Mouse (Mus musculus) forelimb bud, embryonic 11.5 days (tissue): ENCODE measurements around the gene Dpysl5.
A peak's percentile ranks its signal among the peaks of the same experiment; 100 is the strongest.

Experiments used
- DNase-seq: peaks from one replicate; pipeline ENCODE4 v3.0.0-alpha.2; 2012; ENCODE audit warnings: low read depth, low spot score

Dpysl5 gene

GRCm38 (mm10) chr5:30822689-30823088 lies 111.3 kb downstream of the Dpysl5 start:
- DNase-seq, result no peak

DNA sequence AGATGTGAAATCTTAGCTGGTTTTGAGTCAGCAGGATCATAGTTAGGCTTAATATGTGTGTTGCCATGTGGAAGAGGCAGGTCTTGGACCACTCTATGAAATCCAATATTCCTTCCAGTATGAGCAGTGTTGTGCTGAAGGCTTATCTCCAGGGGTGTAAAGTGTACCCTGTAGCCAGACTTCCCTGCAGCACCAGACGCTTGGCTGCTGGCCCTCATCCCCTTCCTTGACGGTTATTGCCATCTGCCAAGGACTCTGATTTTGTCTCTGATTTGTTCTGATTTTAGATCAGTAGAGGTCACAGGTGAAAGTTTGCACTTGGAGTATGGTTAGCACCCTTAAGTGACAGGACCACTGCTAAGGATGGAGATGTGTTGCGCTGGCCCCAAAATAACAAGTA lies 111.7 kb downstream of the Dpysl5 start:
- DNase-seq, result no peak

DNA sequence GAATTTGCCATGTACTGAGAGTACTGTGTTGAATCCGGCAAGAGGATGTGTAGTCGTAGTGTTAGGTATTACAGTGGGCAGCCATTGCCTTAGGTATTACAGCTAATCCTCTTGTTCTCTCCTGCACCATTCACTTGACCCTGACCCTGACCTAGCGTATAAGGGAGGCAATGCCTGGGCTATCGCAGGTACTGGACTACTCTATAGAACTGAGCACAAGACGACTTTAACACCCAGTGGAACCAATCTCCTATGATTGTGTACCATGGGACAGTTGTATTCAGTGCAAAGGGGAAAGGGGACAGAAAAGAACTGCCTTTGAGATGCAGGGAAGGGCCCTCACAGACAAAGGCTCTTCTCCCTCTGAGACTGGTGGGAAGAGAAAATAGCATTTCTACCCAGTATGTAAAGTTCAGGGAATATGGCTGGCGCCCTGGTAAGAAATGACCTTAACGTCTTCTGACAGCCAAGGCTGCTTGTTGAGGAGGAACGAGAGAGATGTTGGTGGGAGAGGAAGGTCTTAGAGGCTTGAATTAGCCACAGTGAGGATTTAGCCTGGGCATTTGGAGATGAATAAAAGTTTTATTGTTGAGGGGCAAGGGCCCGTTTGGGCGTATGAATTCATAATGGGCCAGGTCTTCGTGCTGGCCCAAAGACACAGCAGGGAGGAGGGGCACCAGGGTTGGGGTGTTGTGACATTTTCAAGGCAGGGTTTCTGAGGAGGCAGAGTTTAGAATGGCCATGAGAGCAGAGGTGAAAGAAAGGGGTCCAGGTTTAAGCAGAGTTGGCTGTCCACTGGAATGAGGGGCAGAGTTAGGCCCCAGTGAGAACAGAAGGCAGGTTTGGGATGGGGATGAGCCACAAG lies 113.0 kb downstream of the Dpysl5 start:
- DNase-seq, result no peak

- DNase-seq, result no peak
These were observed 113.8 kb downstream of the Dpysl5 start for GRCm38 (mm10) chr5:30825166-30825565.

DNA sequence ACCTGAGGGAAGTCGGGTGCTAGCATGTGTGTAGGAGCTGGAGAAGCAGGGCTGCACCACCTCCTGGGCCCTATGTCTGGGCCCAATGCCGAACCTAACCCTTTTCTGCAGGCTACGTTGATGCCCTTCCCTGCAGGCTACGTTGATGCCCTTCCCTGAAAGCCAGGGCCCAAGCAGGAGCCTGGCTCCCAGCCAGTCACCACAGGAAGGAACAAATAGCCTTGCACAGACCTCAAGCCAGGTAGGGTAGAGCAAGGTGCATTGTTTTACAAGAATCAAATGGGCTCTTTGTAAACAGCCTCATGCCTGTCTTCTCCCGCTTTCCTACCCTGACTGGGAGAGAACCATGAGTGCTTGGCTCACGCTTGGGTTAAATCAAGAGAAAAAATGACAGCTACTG lies 114.5 kb downstream of the Dpysl5 start:
- no peak for DNase-seq

DNA sequence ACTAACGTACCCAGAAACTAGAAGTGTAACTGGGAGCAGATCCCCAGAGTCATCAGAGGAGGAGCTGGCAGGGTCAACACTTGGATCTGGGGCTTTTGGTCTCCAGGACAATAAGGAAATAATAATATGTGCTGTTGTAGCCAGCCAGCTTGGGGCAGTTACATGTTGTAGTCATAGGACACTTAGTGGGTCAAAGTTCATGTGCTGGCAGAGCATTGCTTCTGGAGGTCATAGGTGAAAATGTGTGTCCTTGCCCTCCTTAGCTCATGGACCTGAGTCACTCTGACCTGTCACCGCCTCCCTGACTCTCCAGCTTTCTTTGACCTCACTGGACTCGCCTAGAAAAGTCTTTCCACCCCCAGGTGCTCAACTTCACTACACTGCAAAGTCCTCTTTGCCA lies 122.1 kb downstream of the Dpysl5 start:
- DNase-seq, result no peak

- no peak for DNase-seq
These were observed 128.4 kb downstream of the Dpysl5 start for GRCm38 (mm10) chr5:30839731-30840130.

DNA sequence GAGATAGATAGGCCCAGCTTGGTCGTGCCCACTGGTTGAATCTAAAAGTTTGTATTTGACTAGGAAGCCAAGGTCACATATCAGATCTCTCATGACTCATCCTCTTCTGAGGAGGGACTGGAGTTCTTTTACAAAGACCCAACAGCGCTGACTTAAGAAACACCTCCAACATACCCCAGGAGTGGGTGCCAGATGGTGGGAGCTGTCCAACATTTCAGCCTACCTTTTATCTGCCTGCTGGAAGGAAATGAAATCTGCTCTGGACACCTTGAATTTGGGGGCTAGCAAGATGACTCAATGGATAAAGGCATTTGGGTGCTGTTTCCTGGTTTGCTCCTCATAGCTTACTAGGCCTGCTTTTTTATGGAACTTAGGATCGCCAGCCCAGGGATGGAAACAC lies 130.5 kb downstream of the Dpysl5 start:
- DNase-seq, result peak; percentile 12
